Mouse (Mus musculus): ENCODE data around the gene Syn3.
"Not testable (repeated sequence)": the region's sequence is repeated elsewhere in the genome, so short reads cannot be mapped to it uniquely, and the experiment has no call there.

Gene Syn3

GRCm38 (mm10) chr10:86139061-86139681 lies 359.5 kb downstream of the Syn3 start:
- peak; percentile 56 for DNase-seq

- DNase-seq, result peak; percentile 21
Observed at GRCm38 (mm10) chr10:86137589-86138173, 361.0 kb downstream of the Syn3 start.

- DNase-seq, result peak; percentile 12
Observed at GRCm38 (mm10) chr10:86137106-86137505, 361.6 kb downstream of the Syn3 start.

- no peak for DNase-seq
Observed at GRCm38 (mm10) chr10:86136249-86136648, 362.4 kb downstream of the Syn3 start.

- no peak for DNase-seq
Observed at GRCm38 (mm10) chr10:86134848-86135247, 363.8 kb downstream of the Syn3 start.

- DNase-seq, result no peak
Observed at GRCm38 (mm10) chr10:86134336-86134735, 364.4 kb downstream of the Syn3 start.

GRCm38 (mm10) chr10:86132420-86132956 lies 366.2 kb downstream of the Syn3 start:
- DNase-seq, result no peak

GRCm38 (mm10) chr10:86129046-86129445 lies 369.6 kb downstream of the Syn3 start:
- no peak for DNase-seq

- peak; percentile 36 for DNase-seq
Observed at GRCm38 (mm10) chr10:86126478-86126877, 372.2 kb downstream of the Syn3 start.

GRCm38 (mm10) chr10:86125421-86125820 lies 373.3 kb downstream of the Syn3 start:
- no peak for DNase-seq

- peak; percentile 32 for DNase-seq
Observed at GRCm38 (mm10) chr10:86124115-86124514, 374.6 kb downstream of the Syn3 start.

GRCm38 (mm10) chr10:86123224-86123623 lies 375.5 kb downstream of the Syn3 start:
- DNase-seq, result no peak

GRCm38 (mm10) chr10:86122456-86122855 lies 376.2 kb downstream of the Syn3 start:
- DNase-seq, result not testable (repeated sequence)

GRCm38 (mm10) chr10:86116268-86116667 lies 382.4 kb downstream of the Syn3 start:
- no peak for DNase-seq

- DNase-seq, result peak; percentile 24
Observed at GRCm38 (mm10) chr10:86114431-86114848, 384.3 kb downstream of the Syn3 start.

- no peak for DNase-seq
Observed at GRCm38 (mm10) chr10:86108797-86109196, 389.9 kb downstream of the Syn3 start.

GRCm38 (mm10) chr10:86107681-86108080 lies 391.0 kb downstream of the Syn3 start:
- no peak for DNase-seq

- no peak for DNase-seq
Observed at GRCm38 (mm10) chr10:86103976-86104375, 394.7 kb downstream of the Syn3 start.

- peak; percentile 20 for DNase-seq
Observed at GRCm38 (mm10) chr10:86100281-86100851, 398.3 kb downstream of the Syn3 start.

GRCm38 (mm10) chr10:86098363-86098762 lies 400.3 kb downstream of the Syn3 start:
- DNase-seq, result peak; percentile 32

- DNase-seq, result no peak
Observed at GRCm38 (mm10) chr10:86093109-86094035, 405.3 kb downstream of the Syn3 start.

- DNase-seq, result peak; percentile 76
Observed at GRCm38 (mm10) chr10:86091919-86092318, 406.8 kb downstream of the Syn3 start.

GRCm38 (mm10) chr10:86079921-86080320 lies 418.8 kb downstream of the Syn3 start:
- no peak for DNase-seq

Measured in lung, postnatal 10 days (tissue).